In the genomic region with DNA sequence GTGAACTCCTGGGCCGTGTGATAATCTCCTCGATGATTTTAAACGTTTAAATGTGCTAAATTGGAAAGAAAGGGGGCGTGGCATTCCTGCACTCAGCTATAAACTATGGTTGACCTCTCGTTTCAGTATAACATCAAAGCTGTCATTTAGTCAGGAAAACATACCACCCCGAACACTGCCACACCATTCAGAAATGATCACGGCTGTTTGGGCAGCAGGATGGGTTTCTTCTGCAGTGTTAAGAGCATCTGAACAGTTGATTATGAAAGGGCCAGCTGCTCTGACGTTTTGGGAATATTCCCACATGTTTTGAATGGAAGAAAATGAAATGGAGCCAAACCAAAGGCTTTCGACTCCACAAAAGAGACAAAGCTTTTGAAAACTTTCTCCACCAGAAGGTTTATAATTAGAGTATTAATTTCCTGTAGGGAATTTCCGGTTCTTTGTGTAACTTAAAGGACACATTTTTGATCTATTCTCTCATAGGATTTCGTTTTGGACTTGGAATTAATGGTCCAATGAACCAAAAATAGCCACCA, we compare ENCODE assay signal across 21 mouse cellular contexts.
DNase-seq lines count a peak whose midpoint lies in the region; ATAC-seq and TF ChIP-seq lines count a peak whose summit lies in the region.
"Had no signal": no experiment of that assay in that cellular context is flagged by ENCODE, and none has a peak within 500 bp of the region (broad histone marks: within the 10 kb centered on the region; RNA-seq: fewer than 3 reads in every experiment).

No protein-coding gene starts in this region.

- H3K27ac ChIP-seq in kidney, postnatal 0 days: no peak overlapping the region
- no peak overlapping the region for H3K27ac ChIP-seq in kidney, adult 2 months (ENCODE audit: insufficient read depth, low read depth, low read length)
- H3K27ac ChIP-seq: embryonic facial prominence, embryonic 12.5 days; hindbrain, embryonic 14.5 days; lung, embryonic 15.5 days; neural tube, embryonic 13.5 days had no signal

- no peak overlapping the region for H3K9ac ChIP-seq in kidney, postnatal 0 days (ENCODE audit: low read depth, low read length)
- H3K9ac ChIP-seq: embryonic facial prominence, embryonic 12.5 days; hindbrain, embryonic 14.5 days; lung, embryonic 15.5 days; neural tube, embryonic 13.5 days had no signal

- in situ Hi-C loops in Patski (cut with MboI; ENCODE audit: low pct_unique_long_range_greater_than_20kb): no loop called here

- intact Hi-C loops in heart, postnatal 10 days (cut with DNase I): loop anchor here (2.0 kb wide), 1 partner anchor 21 kb away; no protein-coding TSS in a partner anchor

- H3K4me3 ChIP-seq in kidney, postnatal 0 days (replicated peaks; ENCODE audit: low read depth, low read length): no peak overlapping the region
- H3K4me3 ChIP-seq in kidney, adult 2 months (ENCODE audit: insufficient read depth, low read depth, low read length): no peak overlapping the region
- H3K4me3 ChIP-seq: embryonic facial prominence, embryonic 12.5 days; lung, embryonic 15.5 days; megakaryocyte, embryonic 14.5 days; neural tube, embryonic 13.5 days had no signal

- TF ChIP-seq POLR2A in kidney, adult 2 months (IDR thresholded peaks at IDR 0.05; ENCODE audit: low read depth, low read length): no peak

- H3K4me2 ChIP-seq in kidney, postnatal 0 days (ENCODE audit: low read length): no peak overlapping the region
- H3K4me2 ChIP-seq: embryonic facial prominence, embryonic 12.5 days; hindbrain, embryonic 14.5 days; liver, embryonic 11.5 days; lung, embryonic 15.5 days; neural tube, embryonic 13.5 days had no signal

- no peaks in the 10 kb centered on the region for H3K9me3 ChIP-seq in kidney, postnatal 0 days (replicated peaks; ENCODE audit: low read length)
- H3K9me3 ChIP-seq: embryonic facial prominence, embryonic 12.5 days; lung, embryonic 15.5 days; neural tube, embryonic 13.5 days had no signal

- 31% methylated on average over 11 of the region's 11 CpGs for WGBS in kidney, postnatal 0 days
- 33% methylated on average over 11 of the region's 11 CpGs for WGBS in kidney, adult 2 months

- POLR2A ChIA-PET in Patski (lab: Charles Lee): no interaction called here

- no peaks in the 10 kb centered on the region for H3K36me3 ChIP-seq in kidney, postnatal 0 days (ENCODE audit: insufficient read depth, low read length)
- H3K36me3 ChIP-seq in kidney, adult 2 months (ENCODE audit: control insufficient read depth, insufficient read depth, low read length): no peaks in the 10 kb centered on the region
- H3K36me3 ChIP-seq: embryonic facial prominence, embryonic 12.5 days; lung, embryonic 15.5 days; neural tube, embryonic 13.5 days had no signal

- no peaks in the 10 kb centered on the region for H3K27me3 ChIP-seq in kidney, postnatal 0 days (ENCODE audit: insufficient read depth, low read length)
- H3K27me3 ChIP-seq in kidney, adult 2 months (replicated peaks; ENCODE audit: control insufficient read depth, insufficient read depth, low read length): no peaks in the 10 kb centered on the region
- no peaks in the 10 kb centered on the region for H3K27me3 ChIP-seq in Patski
- H3K27me3 ChIP-seq: embryonic facial prominence, embryonic 12.5 days; lung, embryonic 15.5 days; megakaryocyte, embryonic 14.5 days; neural tube, embryonic 13.5 days had no signal

- ATAC-seq in kidney, postnatal 0 days (replicated peaks; ENCODE audit: low FRiP score, low read depth): no peak
- ATAC-seq in Patski: no peak

- TF ChIP-seq CTCF in kidney, postnatal 0 days (IDR thresholded peaks at IDR 0.05; ENCODE audit: low read depth): no peak
- TF ChIP-seq CTCF in kidney, adult 2 months (conservative IDR thresholded peaks at IDR 0.05; ENCODE audit: insufficient read depth, insufficient read length, low read depth, low read length): no peak
- TF ChIP-seq CTCF in Patski (IDR thresholded peaks at IDR 0.05): no peak

- peak; percentile 37 for DNase-seq in gastrocnemius, adult 18-20 months (ENCODE audit: low spot score)
- DNase-seq in gastrocnemius, postnatal 4 days (ENCODE audit: low spot score in 2 of 2): no peak
- DNase-seq in kidney, postnatal 0 days (ENCODE audit: low spot score): peak; percentile 31
- DNase-seq in kidney, adult 2 months: no peak
- peak; percentile 6 for DNase-seq in Patski (ENCODE audit: low read depth, low spot score)
- DNase-seq in heart, postnatal 10 days: peak; percentile 40 to 44
- no peak for DNase-seq in T-cell, adult 2 months (ENCODE audit: low spot score)
- DNase-seq: adrenal gland, adult 2 months; B cell, adult 2 months; cerebellum, adult 9-10 months; kidney, adult 9 months; kidney, postnatal 36 days; layer of hippocampus, adult 9-11 months; midbrain, embryonic 14.5 days; thymus, adult 2 months had no signal

- H3K4me1 ChIP-seq in kidney, postnatal 0 days (replicated peaks; ENCODE audit: insufficient read depth, low read length): no peaks in the 10 kb centered on the region
- no peaks in the 10 kb centered on the region for H3K4me1 ChIP-seq in kidney, adult 2 months (ENCODE audit: control insufficient read depth, insufficient read depth, low read length)
- H3K4me1 ChIP-seq: megakaryocyte, embryonic 14.5 days; neural tube, embryonic 13.5 days had no signal

- CTCF ChIA-PET in Patski (lab: Charles Lee): interaction anchor here (0.8 to 2.2 kb wide), 5 partner anchors 12 to 296 kb away, joined by 3 to 6 read pairs (median 4); no protein-coding TSS in a partner anchor

Comparison
In these comparisons a context has a peak if more than half of its experiments do, and no peak if none do; other contexts are left out.
1. DNase-seq: peak in gastrocnemius, adult 18-20 months (single experiment), kidney, postnatal 0 days (single experiment), Patski (single experiment) and heart, postnatal 10 days (2 of 2); none in gastrocnemius, postnatal 4 days (0 of 2), kidney, adult 2 months (single experiment) and T-cell, adult 2 months (single experiment).